Mouse (Mus musculus) cerebellum, adult 18-20 months (tissue): ENCODE results near the gene Pkp4.

Experiments used
- DNase-seq, 2 experiments: peaks; one replicate each; pipeline ENCODE4 v3.0.0; 2021

Gene Pkp4

DNA sequence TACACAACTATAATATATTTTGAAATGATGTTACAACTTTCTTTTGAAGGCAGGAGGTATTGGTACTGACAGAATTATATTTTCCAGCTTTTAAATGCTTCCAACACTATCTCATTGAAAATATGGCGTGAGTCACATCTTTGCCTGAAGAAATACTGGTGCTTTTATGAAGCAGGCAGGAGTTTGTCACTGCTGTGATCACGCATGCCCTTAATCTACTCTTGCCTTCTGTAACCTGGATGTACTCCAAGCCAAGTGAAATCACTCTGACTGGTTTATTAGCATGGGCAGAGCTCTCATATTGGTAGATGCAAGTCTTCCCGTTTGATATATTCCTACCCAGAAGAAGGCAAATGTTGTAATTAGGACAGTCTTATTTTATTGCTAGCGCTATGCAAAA is 65.7 kb downstream of the Pkp4 start:
- DNase-seq = peak in 1 of 2 experiments; percentile 27

DNA sequence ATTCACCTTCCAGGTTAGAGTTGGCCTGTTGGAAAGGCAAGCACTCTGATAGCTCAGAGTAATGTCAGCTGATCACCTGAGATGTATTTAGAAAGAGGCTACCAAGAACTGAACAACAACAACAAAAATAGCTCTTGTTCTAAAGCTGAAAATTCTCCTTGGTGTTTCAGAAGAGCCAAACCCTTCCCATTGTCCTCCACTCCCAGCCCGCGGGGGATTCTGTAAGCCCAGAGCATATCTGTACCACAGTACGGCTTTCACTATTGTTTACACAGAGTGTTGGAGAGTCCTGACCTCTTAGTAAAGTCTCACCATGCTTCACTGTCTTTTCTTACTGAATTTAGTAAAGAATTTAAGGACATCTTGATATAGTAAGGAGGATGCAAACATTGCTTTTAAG is 66.4 kb downstream of the Pkp4 start:
- no peak for DNase-seq

DNA sequence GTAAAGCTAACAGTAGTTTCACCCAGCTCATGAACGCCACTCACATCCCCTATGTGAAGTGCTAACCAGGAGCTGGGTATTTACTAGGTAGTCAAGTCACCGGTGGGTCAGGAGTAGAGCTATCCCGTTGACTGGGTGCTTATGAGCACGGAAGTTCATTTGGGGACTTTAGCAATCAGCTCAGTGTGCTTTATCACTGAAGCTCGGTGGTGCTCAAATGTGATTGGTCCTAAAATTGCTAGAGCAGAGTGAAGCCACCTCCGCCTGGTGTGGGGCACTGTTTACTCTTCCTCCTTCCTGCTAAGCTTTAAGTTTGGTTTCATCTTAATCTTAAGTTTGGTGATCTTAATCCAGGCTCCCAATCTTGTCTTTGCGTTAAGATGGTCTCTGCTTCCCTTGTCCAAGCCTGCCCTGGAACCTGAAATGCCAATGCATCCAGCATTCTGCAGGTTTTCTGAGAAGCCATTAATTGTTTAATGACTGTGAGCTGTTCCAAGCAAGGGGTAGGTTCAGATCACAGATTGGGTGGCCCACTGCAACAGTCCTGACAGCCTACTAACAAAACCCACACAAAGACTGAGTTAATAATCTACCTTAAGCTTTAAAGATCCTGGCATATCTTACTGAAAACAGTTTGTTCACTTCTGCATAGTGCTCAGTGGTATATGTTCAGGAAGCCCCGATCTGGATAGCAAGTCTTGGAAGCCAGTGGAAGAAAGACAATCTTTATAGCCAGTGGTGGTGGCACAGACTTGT is 67.0 kb downstream of the Pkp4 start:
- DNase-seq = no peak

DNA sequence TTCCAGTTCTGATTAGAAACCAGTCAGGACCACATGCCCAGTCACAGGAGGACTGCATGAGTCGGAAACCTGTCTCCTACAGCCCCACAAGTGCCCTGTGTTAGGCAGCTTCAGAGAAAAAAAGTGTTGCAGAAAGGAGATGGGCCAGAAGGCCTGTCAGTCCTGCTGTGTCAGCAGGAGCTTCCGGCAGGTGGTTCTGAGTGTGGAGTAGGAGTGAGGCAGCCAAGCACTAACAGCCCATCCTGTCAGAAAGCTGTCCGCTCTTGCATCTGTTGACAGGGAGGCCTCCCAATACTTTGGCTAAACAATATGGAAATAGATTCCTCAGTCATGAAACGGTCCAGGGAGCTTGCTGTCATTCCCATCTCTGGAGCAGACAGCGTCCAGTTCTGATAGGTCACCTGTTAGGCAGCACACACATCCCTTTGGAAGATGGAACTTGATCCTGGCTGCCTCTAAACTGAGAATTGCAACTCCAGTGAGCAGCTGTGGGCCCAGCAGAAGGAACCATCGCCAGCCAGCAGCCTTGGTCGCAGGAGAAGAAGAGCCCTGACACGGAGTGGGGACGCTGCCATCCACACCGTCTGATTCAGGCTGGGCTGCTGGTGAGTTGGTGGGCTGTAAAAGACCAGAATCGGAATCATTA is 68.7 kb downstream of the Pkp4 start:
- DNase-seq = peak; percentile 66 to 73

DNA sequence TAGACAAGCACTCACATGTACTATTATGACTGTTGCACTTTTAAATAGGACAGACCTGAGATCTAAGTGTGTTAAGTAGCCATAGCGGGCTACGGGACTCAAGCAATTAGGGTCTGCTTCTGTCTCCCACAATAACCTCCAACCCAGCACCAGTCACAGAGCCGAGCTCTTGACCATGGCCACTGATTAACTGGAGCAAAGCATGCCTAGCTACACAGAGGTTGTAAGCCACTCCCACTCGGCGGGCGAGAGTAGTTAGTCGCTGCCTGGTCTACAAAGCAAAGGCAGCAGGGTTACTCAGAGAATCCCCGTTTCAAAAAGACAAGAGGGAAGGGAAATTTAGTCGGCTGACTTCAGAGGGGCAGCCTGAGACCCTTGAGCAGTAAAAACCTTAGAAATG is 70.0 kb downstream of the Pkp4 start:
- no peak for DNase-seq

DNA sequence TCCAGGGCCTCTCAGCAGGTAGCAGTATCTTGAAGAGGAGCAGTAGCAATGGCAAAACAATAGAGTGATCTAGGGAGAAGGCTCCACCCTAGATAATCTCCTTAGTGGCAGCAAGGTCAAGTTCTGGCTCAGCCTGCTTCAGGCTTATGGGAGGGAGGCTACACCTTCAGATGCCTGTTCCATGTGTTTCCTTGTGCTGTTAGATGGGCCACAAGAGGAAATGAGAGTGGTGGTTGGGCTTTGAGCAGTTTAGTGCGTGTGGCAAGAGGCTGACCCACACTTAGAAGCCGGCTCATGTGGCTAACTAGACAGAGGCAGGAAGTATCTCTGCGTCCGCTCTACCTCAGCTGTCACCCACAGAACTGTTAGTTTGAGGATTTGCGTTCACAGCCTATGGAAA is 70.9 kb downstream of the Pkp4 start:
- no peak for DNase-seq

DNA sequence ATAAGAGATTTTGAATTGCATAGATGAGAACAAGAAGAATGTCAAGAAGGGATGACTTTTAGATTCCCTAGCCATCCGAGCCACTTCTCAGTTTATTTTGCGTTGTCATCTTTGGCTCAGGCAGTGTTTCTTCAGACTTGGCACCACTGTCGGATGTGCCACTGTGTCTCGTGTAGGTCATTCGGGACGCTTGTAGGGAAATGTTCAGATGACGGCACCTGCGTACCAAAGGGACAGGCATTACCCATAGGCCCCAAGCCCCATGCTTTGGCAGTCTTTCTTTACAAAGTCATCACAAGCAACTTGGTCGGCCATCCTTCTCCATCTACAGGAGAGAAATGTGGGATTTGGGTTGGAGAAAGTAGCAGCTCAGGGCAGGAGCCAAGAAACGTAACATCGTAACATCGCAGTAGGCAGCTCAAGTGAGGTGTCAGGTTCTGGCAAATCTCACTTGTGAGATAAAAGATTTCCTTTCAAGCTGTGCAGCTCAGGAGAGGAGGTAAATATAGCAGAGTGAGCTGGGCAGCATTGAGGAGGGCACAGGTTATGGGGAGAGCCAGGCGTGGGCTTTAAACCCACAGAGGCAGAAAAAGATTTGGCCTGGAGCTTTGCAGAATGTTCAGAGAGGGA is 72.8 kb downstream of the Pkp4 start:
- DNase-seq = peak; percentile 37 to 48

DNA sequence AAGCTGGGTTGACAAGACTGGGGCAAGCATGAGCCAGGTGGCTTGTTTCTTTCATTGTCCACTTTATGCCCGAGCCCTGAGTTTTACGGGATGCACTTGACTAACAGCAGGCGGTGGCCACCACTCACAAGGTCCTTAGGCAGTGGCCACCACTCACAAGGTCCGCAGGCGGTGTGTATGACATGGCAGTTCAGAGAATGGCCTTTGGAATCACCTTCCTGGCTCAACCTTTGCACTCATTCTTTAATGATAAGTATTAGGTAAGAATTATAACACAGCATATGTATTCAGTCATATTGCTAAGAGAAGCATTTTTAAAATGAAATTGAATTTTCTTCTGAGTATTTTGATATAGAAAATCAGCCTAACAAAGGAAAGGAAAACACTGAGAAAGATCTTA is 73.3 kb downstream of the Pkp4 start:
- DNase-seq = peak in 1 of 2 experiments; percentile 38

DNA sequence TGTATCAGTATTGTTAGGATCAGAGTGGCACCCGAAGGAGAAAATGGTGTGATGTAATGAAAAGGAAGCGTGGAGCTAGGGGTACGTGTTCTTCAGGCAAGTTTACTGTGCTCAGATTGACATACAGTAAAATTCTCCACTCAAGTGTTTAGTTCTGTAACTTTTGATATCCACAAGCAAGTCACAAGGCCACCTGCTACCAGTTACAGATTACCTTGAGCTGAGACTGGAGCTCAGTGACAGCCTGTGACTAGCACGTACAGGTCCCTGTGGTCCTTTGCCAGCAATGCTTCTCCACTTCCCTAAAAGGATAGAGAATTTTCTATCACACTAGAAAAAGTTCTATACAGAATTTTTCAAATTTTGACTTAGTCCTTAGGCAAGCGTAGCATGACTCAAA is 73.9 kb downstream of the Pkp4 start:
- no peak for DNase-seq

DNA sequence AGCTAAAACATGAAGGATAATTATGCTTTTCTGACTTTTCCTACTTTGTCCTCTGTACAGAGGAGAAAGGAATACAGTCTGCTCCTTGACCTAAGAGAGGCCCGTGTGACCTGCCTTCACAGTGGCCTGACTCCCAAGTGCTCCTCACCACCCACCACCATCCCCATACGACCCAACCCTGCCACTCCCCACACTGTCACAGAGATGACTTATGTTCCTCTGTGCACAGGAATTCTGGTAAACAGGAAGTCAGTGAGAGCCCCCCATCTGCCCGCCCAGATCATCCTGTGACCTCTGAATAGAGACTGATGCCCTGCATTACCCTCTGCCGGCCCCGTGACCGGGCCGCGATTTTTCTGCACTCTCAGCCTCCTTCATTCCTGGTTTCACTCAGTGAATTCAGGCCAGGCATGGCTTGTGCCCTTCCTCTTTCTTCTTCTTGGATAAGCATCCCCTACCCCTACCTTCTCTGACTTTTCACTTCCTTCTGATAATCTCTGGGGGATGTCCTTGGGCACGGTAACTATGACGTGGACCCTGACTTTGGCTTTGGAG is 79.3 kb downstream of the Pkp4 start:
- DNase-seq = no peak

DNA sequence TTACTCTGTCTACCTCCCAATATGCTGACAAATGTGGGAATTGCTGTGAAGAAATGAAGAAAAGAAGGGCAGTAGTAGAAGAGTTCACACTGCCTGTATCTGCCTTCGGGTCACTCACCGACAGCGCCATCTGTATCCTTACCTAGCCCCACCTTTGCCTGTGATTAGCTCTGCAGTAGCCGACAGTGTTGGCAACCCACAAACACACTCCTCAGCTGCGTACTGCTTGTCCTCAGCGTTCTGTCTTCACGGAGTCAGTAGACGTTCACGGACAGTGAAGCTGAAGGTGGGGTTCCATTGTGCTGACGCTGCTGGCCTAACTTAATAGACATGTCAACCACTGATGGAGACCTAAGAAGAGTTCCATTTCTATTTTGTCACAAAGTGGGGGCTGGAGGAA is 81.5 kb downstream of the Pkp4 start:
- no peak for DNase-seq

DNA sequence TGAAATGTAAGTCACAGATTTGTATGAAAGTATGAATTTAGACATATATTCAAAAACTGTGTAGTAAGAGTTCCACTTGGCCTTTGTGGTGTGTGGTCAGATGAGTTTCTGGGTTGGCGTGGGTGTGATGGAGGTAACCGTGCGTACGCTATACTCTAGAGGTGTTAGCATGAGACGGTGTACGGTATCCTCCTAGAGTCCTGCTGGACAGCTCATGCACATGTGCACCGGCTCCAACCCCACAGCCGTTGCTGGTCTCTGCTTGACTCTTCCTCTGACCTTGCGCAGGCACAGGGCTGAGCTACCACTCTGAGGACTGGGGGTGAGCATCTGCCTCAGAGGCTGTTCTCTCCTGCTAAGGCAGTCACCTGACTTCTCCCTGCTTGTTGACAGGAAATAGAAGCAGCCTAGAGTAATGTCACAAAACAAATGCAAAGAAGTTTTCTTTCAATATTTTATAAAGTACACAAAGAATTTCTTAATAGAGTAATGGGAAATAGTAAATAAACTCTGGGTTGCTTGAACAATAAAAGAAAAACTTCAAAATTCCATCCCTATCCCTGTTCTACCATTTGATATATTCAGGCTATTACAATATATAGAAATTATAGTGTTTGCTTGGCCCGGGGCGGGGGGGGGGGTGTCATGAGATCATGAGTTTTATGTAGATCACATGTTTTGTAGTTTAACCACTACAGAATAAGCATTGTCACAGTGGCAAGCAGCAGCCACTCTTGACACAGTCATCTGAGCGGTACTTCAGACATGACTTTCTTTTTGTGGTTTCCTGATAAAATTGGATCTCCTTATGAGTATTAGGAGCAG is 83.8 kb downstream of the Pkp4 start:
- no peak for DNase-seq

DNA sequence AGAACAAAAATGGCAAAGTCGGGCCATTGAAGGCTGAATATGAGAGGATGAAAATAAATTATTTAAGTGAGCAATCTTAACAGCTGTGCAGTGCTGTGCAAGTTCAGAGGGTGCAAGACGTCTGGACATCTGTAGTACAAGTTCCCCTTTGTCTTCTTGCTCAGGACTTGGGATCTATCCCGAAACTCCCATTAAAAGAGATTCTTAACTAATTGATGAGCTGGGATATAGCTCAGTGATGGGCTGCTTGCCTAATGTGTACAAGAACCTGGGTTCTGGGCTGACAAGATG is 84.4 kb downstream of the Pkp4 start:
- DNase-seq = no peak

DNA sequence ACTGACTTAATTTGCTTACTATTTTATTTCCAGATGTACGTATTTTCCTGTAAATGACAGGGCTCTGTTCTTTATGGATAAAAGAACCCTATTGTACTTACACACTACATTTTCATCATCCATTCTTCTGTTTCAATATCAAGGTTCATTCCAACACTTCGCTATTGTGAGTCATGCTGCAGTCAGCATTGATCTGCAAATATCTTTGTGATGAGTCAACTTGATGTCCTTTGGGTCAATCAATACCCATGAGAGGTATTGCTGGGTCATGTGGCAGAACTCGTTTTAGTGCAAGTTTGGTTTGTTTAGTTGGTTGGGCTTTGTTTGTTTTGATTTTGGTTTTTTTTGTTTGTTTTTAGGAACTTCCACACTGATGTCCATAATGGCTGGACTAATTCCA is 88.2 kb downstream of the Pkp4 start:
- no peak for DNase-seq

DNA sequence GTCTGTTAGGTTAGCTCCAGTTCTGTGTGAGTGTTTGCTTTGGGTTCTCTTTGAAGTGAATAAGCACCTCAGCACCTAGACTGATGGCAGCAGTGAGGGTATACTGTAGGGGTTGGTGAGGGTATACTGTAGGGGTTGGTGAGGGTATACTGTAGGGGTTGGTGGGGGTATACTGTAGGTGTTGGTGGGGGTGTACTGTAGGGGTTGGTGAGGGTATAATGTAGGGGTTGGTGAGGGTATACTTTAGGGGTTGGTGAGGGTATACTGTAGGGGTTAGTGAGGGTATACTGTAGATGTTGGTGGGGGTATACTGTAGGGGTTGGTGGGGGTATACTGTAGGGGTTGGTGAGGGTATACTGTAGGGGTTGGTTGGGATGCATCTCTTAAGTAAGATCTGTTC is 92.2 kb downstream of the Pkp4 start:
- no peak for DNase-seq

DNA sequence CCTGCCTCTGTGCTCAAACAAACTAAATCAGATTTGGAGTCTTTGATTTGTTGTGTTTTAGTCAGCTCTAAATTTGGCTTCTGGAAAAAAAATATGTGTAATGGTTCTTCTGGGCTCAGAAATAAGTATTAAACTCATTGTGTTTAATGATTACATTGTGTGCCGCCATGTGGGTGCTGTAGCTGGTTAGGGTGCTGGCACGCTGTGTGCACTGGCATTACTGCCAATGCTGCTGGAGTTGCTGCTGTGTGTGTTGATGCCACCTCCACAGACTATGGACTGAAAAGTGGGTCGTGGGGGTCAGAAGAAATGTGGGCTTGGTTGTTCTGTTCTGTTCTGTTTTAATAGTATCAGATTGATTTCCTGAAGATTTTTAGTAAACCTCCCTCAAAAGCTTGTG is 92.8 kb downstream of the Pkp4 start:
- DNase-seq = no peak

DNA sequence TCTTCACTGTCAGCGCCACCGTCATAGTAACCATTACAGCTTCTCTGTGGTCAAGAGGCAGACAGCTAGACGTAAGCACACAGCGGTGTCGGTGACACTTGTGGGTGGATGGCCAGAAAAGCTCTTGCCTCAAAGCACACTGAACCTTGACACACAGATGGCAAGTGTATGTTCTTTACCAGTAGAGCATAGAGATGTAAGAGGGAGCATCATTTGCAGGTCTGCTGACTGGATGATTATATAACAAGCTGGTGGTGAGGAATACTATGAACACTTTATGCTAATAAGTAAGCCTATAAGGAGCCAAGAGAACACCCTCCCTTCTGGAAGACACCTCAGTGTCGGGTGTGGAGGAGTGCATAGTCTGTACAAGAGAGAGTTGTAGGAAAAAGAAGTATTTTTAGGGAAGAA is 98.2 kb downstream of the Pkp4 start:
- DNase-seq = peak in 1 of 2 experiments; percentile 27

DNA sequence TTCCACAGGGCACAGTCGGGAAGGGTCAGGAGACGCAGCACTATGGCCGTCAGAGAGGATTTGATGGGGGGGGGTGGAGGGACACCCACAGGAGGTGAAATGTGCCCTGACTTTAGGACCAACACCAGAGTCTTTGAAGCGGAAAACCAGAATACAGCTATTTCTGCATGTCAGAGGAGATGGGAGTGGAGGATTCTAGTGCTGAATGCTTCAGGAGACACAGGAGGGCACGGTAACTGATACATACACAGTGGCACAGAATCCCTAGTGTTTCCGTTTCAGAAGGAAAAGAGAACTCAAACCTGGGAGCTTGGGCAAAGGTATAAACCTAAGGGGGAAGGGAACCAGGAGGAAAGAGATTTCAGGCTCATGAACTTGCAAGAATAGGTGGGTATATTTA is 98.7 kb downstream of the Pkp4 start:
- DNase-seq = no peak

DNA sequence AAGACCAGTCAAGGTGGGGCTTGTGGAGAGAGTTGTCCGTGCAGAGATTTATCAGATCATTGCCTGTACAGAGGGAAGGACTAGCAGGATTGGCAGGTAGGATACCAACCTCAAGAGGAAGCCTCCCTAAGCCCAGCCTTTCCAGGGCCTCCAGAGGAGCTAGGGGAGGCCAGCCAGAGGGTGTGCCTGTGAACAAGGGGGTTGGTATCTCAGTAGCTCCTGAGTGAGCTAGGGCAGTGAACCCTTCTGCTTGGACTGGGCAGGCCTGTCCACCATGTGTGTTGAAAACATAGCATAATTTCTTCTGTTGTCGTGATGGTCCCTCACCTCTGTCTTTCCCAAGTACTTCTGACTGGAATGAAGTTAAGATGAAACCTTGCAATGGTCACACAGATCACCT is 100.6 kb downstream of the Pkp4 start:
- DNase-seq = no peak

DNA sequence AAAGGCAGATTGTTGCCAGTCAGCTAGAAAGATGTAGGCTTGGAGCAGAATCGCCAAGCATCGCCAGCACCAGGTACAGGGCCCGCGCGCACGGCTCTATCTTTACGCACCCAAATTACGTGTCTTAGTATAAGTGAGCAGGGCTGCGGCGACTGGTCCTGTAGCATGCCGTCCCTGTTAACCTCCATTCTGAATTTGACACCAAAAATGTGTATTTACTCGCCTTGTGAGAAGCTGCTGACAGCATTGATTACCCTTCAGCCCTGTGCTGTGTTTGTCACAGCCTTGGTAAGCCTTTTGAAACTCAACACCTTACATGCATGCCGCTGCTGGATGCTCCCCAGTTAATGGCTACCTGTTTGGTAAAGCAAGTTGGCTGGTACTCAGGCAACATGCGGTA is 105.8 kb downstream of the Pkp4 start:
- no peak for DNase-seq

DNA sequence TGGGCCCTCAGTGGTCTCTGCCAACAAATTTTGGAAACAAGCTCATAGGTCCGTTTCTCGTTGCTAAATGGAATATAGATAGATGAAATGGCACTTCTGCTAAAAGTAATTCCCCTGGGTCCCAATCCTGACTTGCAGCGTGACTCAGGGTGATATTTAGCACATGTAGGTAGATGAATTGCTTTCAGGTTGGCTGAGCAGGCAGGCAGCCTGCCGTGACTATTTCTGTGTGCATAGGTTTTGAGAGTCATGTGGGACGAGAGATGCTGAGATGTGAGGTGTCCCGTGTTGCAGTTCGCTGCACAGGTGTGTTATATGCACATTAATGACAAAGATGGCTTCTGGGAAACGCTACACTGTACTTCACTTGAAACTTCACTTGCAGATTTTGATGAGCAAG is 111.2 kb downstream of the Pkp4 start:
- DNase-seq = peak; percentile 26 to 32

DNA sequence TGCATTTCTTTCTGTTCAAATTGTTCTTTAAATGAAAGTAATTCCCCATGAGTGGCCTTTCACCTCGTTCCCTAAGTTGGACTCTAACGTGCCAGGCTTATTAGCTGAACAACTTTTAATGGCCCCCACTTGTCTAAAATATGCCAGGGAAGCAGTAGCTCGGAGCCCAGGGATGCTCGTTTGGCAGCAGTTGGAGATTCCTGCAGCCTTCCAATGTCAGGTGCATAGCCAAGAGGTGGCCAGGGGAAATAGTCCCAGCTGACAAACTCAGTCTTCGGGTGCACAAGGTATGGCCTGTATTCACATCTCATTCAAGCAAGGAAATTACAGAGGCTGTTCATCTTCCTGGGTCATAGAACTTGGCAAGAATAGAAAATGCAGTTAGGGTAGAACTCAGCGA is 112.1 kb downstream of the Pkp4 start:
- peak; percentile 36 to 50 for DNase-seq

DNA sequence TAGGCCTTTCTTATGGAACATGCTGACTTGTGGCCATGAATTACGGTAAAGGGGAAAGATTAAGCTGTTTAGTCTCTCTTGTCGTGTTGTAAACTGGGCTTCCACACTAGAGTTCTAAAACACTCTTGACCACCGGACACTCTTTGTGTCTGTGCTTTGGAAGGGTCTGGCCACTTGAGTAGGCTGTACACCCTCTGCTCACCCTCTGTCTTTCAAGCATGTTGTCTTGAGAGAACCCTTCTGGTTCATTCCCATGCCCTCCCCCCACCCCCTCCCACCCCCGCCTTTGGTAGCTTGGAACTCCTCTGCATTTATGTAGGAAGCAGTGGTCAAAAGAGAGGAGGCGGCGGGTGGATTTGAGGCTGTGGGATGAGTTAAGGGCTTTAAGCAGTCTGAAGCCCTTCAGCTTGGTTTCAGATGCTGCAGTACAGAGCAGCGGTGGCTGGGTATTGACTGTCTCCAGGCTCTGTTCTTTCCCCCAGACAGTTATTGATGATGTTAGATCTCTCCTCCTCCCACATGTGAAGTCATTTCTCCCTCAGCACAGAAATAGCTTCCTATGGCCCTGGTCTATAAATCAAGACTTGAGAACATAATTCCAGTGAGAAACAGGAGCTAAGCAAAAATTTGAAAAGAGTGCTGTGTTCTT is 120.4 kb downstream of the Pkp4 start:
- DNase-seq = no peak
